Mouse (Mus musculus) right cerebral cortex, postnatal 10 days (tissue): Measurements from ENCODE around the gene Pex11b.
"Not testable (repeated sequence)": the region's sequence is repeated elsewhere in the genome, so short reads cannot be mapped to it uniquely, and the experiment has no call there.

Experiments
- DNase-seq, 2 experiments: peaks; one replicate each; pipeline ENCODE4 v3.0.0; 2021; ENCODE audit warnings: low spot score in 2 of 2

Pex11b gene

GRCm38 (mm10) chr3:96634928-96635879 lies at the start of gene Pex11b, which contains the start of gene Gm42957:
Gene Pex11b, plus strand, starts transcription at chr3:96635376.
Gene Gm42957, plus strand, starts transcription at chr3:96635474.
- DNase-seq = peak; percentile 92

DNA sequence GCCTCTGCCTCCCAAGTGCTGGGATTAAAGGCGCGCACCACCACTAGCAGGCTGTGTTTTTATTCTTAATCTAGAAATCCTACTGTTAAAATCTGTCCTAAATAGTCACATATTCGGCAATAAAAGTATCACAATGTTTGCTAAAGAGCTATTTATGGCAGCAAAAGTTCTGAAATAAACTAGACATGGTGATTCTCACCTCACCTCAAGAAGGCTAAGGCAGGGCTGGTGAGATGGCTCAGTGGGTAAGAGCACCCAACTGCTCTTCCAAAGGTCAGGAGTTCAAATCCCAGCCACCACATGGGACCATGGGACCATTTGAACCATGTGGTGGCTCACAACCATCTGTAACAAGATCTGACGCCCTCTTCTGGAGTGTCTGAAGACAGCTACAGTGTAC lies 44.5 kb upstream of the Pex11b start:
- DNase-seq = no peak

DNA sequence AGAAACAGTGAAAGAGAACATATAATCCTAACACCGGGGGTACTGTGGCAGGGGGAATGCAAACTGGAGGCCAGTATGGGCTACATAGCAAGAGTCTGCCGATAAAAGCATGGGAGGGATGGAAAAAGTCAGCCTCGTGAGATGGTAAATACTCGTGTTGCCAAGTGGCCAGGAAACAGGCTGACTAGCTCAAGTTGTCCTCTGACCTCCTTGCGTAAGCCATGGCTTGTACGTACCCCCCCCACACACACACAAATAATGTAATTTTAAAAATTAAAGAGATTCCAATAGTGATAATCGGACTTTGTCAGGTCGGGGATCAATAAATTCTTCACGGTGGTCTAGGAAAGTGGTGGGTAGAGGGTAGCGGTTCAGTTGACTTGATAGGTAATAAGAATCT lies 41.8 kb upstream of the Pex11b start:
- DNase-seq = no peak

DNA sequence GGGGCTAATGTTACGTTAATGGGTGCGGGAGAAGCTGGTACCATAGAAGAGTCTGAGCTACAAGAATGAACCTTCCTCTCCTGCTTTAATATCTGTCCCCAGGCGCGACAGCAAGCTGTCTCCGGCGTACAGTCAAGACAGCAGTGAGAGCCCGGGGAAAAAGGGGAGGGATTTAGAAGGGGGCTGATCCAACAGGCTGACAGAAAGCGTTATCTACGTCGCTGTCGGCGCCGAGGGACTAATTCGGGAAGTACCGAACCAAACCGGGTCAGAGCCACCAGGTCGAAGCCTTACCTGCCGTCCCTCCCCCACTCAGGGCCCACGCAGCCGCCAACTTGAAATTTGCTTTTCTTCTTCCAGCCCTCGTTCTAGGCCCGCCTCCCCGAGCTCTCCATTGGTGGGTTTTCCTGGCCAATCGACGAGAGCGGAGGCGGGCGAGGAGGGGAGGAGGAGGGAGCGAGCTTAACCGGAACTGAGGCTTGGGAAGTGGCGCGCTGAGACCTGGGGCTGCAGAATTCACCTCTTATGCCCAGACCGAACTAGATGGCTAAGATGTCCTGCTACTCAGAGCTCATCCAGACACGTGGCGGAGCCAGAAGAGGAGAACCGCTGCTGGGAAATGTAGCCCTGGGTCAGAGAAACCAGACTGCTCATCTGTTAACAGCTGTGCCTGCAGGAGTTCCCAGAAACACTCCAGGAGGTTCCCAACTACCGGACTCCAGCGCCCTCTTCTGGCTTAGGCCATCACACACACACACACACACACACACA lies 41.2 kb upstream of the Pex11b start, which contains the start of gene Polr3gl:
Gene Polr3gl, minus strand, starts transcription at position 392 of the 771 bp plus-strand sequence.
- peak; percentile 96 to 97 for DNase-seq

GRCm38 (mm10) chr3:96594851-96595250 lies 40.3 kb upstream of the Pex11b start:
- no peak for DNase-seq

GRCm38 (mm10) chr3:96595661-96596060 lies 39.5 kb upstream of the Pex11b start:
- DNase-seq = peak; percentile 67 to 81

DNA sequence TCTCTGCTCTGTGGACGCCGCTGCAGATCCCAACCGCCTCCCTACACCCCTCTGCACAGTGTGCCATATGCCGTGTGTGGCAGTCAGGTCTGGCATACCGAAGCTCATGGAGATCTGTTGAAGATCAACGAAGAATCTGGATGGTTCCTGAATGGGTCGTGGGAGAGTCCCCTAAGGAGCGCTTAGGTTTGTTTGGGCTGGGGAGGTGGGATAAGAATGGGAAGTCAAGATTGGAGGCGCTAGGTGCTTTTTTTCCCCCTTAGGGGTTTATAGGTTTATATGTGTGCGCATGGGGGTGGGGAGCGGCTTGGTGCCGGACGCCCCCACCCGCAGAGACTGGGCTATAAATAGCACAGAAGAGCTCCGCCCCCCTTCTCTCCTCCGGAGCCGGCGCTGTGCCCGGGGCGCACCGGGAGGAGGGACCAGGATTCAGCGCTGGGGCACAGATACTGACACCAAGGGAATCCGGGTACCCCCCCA lies 38.9 kb upstream of the Pex11b start, which contains the start of gene Ankrd34a:
Gene Ankrd34a, plus strand, starts transcription at position 409 of the 480 bp plus-strand sequence.
- peak; percentile 86 to 89 for DNase-seq

DNA sequence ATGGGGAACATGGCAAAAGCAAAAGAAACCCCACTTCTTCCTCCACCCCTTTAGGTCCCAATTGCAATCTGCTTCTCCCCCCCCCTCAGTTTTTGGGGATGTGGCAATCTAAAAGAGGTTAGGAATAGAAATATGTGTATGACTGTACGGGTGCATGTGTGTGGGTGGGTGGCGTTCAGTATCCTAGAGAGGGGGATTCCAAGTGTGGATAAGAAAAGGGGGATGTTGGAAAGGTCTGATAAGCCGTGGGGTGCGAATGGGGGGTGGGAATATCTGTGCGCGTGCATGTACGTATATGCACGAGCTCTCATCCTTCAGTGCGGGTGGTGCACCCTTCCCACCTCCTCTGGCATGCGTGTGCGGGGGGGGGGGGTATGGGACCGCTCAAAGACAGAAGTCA lies 38.3 kb upstream of the Pex11b start:
- DNase-seq = peak; percentile 73 to 81

DNA sequence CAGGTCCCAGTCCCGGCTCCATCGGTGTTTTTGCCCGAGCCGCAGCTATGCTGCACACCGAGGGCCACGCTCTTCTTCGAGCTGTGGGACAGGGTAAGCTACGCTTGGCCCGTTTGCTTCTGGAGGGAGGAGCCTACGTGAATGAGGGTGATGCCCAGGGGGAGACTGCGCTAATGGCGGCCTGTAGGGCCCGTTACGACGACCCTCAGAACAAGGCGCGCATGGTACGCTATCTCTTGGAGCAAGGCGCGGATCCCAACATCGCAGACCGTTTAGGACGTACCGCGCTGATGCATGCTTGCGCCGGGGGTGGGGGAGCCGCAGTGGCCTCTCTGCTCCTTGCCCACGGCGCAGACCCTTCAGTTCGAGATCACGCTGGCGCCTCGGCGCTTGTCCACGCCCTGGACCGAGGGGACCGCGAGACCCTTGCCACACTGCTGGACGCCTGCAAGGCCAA lies 37.7 kb upstream of the Pex11b start:
- peak; percentile 65 to 71 for DNase-seq

- DNase-seq = peak; percentile 81 to 83
These were observed 36.8 kb upstream of the Pex11b start for GRCm38 (mm10) chr3:96598156-96599068.

DNA sequence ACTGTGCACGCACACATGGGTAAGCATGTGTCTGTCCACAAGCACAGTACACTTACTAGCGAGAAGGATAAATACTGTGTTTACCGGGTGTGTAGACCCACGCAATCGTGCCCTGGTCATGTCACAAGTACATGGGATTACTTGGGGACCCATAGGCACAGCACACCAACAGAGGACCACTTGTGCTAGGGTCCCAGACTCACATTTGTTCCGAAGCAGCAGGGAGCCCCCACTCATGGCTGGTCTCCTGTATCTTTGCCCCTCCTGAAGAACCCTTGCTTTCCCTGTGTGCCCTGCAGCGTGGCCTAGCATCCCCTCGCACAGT lies 36.1 kb upstream of the Pex11b start:
- no peak for DNase-seq

DNA sequence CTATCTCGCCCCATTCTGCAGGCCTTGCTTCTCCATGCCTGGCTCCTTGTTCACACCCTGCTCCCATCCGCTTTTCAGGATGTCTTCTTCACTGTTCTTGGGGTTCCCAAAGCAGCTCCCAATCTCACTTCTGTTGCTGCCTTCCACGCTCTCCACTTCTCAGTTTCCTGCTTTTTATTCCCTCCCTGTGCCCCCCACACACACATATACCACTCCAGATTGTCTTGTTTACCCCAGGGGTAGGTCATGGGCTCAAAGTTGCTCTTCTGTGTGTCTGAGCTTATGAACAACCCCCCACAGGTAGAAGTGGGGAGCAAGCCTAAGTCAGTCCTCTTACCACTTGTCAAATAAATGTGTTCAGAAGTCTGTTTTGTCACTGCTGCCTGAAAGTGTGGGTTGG lies 35.8 kb upstream of the Pex11b start:
- no peak for DNase-seq

GRCm38 (mm10) chr3:96600639-96601250 lies 34.4 kb upstream of the Pex11b start, which contains the start of gene Lix1l:
Gene Lix1l, plus strand, starts transcription at chr3:96601149.
- DNase-seq = peak; percentile 97 to 98

GRCm38 (mm10) chr3:96601251-96601787 lies 33.9 kb upstream of the Pex11b start:
- DNase-seq = peak; percentile 81 to 82

- DNase-seq = peak; percentile 72 to 77
These were observed 33.1 kb upstream of the Pex11b start for GRCm38 (mm10) chr3:96601941-96602703.

- no peak for DNase-seq
These were observed 32.5 kb upstream of the Pex11b start for GRCm38 (mm10) chr3:96602704-96603084.

DNA sequence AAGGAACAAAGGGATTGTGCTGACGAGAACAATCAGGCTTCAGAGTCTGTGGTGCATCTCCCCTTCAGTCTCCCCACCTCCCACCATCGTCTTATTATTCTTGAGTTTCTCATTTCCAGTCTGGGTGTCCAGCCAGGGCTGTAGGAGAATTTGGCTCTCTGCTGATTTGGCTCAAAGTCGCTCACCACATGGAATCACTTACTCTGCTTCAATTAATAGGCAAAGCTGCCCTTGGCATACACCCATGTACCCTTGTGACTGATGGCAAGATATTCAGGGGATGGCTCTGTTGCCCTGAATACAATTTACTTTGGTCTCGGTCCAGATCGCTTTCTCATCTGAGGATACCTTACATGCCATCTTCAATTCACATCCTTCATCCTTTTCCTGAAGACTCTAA lies 31.9 kb upstream of the Pex11b start:
- DNase-seq = peak; percentile 55 to 62

DNA sequence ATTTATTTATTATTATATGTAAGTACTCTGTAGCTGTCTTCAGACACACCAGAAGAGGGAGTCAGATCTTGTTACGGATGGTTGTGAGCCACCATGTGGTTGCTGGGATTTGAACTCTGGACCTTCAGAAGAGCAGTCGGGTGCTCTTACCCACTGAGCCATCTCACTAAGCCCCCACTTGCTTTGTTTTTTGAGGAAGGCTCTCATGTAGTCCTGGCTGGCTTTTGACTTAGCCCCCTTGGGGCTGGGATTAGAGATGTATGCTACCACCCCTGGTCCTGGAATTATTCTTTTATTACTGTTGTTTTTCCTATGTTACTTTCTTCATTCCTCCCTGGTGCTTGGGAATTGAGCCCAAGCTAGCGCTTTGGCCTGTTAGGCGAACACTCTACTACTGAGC lies 29.2 kb upstream of the Pex11b start:
- not testable (repeated sequence) for DNase-seq

- no peak for DNase-seq
These were observed 28.6 kb upstream of the Pex11b start for GRCm38 (mm10) chr3:96606618-96607017.

DNA sequence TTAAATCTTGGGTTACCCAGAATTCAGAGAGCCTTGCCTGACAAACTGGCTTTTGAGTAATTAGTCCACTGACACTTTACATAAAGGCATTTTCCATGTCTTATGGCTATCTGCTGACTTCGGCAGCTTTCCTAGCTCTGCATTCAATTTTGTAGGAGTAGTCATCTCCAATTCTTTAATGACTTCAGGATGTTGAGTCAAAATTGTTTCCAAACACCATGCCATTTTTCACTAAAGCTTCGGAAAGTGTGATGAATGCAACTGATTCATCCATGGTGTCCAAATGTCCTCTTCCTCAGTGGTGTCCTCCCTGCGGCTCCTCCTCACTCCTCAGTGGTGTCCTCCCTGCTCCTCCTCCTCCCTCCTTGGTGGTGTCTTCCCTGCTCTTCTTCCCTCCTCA lies 17.2 kb upstream of the Pex11b start:
- no peak for DNase-seq
